Mouse (Mus musculus) cerebral cortex, adult 2 months (tissue): ENCODE data around the gene Ddost.

Experiments
- WGBS: fragments of 180-500 bp; shearing (Covaris S2); methylation state at CpG from one replicate; pipeline ENCODE4 v1.1.7; 2018; 5-methylcytosine and 5-hydroxymethylcytosine counted together

Gene Ddost

DNA sequence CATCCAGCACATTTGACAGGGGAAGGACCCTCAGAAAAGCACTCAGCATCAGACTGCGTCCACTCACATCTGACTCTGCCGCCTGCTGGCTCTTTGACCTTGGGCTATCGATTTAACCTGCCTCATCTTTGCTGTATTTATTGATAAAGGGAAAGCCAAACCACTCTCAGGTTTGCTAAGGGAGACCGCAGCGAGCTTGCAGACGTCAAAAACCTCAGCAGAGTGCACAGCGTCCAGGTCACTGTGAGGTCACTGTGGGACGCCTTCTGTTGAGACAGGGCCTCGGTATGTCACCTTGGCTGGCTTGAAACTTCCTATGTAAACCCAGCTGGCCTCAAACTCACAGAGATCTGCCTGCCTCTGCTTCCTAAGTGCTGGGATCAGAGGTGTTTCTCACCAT lies 32.8 kb downstream of the Ddost start:
- WGBS: 85% methylated on average over 9 of the region's 9 CpGs

DNA sequence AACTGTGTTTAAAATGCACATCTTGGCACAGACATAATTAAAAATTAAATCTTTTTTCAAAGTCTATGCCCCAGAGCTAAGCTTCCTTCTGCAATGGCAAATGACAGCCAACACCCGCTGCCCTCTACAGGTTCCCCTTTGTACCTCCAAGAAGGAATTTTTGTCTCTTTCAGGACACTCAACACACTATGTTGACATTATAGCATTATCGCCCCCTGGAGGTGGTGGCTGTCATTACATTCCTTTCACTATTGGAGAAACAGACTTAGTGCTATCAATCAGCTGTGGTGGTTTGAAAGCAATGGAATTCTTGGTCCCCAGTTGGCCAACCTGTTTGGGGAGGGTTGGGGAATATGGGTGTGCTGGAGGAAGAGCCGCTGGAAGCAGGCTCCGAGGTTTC lies 35.4 kb downstream of the Ddost start:
- 30% methylated on average over 4 of the region's 4 CpGs for WGBS

DNA sequence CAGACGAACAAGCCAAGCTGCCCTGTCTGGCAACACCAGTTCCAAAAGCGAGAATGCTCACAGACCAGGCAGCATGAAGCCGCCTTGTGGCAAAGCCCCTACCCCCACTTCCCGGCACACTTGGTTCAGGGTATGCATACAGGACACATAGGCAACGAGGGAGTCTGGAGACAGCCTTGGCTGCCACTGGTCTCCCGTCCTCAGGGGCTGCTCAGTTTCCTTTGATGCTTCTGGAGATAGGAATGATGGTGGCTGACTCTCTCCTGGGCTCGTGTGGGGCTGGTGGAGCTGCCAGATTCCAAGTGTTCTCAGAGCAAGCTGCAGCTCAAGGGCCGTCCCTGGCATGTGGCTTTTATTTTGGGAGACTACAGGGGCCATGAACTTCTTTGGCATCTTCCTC lies 36.9 kb downstream of the Ddost start:
- 82% methylated on average over 8 of the region's 8 CpGs for WGBS

DNA sequence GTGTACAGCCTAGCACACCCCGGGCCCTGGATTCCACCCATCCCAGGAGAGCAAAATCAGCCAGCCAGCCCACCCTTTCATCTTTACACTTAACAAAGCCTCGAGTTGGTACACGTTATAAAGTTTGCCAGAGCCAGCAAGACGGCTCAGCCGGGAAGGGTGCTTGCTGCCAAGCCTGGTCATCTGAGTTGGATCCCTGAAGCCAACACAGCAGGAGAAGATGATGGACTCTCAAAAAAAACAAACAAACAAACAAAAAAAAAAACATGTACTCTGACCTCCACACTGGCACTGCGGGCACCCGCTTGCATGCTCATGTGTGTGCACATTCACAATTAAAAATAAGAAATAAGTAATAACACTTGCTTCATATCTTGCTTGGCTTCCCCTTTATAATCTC lies 37.5 kb downstream of the Ddost start:
- 60% methylated on average over 7 of the region's 7 CpGs for WGBS

DNA sequence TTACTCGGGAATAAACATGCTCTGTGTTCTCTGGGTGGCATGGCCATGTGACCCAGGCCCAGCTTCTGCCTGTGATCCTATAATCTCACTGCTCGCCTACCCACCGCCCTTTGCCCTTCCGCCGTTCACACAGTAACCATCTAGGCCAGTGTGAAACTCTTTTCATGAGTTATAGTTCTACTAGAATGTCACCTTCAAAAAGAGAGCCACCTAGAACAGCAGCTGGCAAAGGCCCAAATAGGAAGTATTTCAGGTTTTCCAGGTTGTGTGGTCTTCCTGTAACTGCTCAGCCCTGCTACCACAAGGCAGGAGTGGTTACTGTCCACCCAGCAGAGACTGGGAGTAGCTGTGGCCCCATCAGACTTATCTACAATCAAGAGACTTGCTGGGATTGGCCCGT lies 38.2 kb downstream of the Ddost start:
- 94% methylated on average over 6 of the region's 6 CpGs for WGBS

DNA sequence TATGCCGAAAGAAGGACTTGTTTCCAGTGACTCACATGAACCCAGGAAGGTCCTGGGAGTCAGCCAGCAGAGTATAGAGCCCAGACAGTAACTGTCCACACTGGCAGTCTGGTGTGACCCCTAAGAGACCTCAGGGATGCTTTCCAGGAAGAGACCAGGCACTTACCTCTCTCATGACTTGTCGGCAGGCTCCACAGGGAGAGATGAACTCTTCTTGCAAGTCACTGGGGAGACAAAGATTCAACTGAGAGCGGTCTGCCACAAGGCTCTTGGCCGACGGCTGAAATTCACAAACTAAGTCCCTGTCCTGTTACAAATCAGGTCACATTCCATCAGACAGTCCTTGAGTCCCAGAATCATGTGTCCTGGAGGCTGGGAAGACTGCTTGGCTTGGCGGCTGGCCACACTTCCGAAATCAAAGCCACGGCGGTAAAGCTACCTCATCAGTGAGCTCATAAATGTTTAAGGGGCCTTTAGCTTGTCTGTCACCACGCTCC lies 38.9 kb downstream of the Ddost start:
- 63% methylated on average over 10 of the region's 10 CpGs for WGBS

DNA sequence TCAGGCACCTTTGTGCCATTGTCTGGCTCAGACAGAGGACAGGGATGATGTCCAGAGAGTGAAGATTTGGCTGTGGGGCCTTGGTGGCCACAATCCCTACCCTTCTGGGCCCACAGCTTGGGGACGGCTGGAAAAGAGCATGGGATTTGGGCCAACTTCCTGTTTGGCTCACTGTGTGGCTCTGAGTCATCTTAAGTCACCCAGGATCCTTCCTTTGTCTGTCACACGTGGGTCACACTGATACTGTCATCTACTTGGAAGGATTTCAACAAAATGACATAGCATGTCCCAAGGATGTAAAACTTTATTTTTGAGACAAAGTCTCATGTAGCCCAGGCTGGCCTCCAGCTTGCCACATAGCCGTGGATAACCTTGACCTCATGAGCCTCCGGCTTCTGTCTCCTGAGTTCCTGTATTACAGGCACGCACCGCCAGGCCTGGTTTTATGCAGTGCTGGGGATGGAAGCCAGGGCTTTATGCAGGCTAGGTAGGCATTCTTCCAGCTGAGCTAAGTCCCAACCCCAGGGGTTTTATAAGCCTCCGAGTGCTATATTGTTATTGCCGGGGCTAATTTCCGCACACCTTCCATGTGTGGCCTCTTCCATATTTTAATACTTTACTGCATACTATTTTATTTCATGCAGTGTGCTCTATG lies 40.5 kb downstream of the Ddost start:
- WGBS: 70% methylated on average over 9 of the region's 9 CpGs

DNA sequence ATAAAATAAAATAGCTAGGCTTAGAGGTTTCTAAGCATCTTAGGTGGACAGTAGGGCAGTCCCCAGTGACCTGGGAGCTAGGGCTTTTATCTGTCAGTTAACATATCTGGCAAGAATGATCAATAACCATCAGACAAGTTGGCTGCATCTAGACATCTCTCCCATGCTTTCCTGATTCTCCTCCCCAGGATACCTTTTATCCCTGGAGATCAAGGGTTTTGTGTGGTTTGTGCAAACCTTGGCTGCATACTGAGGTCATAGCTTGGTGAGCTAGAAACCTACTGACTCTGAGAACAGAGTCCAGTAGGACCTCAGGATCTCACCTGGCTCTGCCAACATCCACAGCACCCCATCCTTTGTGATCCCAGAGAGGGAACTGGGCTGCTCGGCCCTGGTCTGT lies 42.8 kb downstream of the Ddost start:
- WGBS: 82% methylated on average over 1 of the region's 1 CpGs

DNA sequence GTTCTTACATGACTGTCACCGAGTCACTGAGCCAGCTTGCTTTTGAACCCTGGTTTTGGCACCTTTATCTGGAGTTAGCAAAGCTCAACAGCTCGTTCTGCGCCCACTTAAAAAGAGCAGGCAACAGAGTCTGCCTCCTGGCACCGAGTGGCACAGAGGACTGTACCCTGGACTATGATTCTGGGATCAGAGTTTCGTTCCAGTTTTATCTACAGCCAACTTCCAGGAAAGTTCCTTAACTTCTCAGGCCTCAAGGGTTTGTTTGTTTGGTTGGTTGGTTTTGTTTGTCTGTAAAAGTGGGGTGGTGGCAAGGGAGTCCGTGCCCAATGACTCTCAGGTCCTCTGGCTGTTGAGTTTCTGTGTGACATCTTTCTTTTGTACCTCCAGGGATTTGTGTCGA lies 44.2 kb downstream of the Ddost start:
- WGBS: 67% methylated on average over 7 of the region's 7 CpGs

DNA sequence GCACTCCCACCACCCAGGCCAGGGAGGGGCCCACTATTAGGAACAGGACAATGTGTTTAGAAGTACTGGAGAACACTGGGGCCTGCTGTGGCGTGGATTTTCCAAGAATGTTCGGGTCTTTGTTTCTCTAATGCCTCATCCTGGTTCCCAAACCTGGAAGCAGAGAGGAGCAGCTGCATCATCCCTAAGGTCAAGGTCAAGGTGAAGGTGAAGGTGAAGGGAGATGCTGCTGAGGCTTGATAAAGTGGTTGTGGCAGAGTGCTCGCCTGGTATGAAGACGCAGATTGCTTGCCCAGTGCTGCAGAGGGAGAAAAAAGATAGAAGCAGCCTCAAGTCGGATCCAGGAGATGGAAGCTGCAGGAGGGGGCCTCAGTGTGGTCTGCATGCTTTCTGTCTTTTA lies 47.3 kb downstream of the Ddost start:
- WGBS: 90% methylated on average over 5 of the region's 5 CpGs

DNA sequence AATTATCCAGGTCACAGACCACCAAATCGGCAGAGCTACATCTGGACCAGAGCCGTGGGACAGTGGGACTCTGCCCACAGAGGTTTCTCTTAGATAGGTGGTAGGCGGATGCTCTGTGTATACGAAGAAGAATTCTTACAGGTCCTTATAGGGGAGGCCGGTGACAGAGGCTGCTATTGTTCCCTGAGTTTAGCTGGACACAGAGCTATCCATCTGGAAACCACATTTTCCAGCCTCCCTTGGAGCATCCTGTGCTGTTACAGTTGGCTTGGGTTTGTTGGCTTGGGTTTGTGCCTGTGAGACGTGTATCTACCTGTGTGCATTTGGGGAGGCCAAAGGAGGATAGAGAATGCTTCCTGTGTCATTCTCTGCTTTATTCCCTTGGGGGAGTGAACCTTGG lies 48.2 kb downstream of the Ddost start:
- WGBS: 85% methylated on average over 6 of the region's 6 CpGs

DNA sequence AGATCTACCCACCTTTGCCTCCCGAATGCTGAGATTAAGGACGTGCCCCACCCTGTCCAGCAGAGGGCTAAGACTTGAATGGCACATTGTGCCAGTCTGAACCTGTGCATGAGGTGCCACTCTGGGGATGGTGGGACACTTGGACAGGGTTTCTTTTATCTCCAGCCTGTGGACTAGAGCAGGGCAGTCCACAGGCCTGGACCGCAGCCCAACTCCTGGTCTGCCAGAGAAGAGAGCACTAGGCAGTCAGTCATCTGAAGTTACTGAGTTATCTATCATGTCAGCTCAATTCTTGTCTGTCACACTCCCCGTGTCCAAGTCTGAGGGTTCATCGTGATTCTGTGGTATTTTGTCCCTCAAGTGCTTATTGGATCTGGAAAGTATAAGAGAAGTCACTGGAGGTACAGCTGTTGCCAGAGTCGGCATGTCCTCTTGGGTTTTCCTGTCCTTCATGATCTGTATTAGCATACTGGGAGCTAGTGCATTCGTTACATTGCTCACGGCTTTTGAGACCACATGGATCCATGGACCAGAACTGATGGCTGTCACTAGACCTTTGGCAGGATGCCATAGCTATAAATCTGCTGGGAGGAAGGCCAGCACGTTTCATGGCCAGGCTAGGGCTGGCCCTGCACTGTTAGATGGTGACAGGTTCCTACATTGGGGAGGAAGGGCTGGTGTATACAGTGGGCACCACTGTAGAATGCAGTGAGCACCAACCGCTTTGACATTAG lies 49.1 kb downstream of the Ddost start:
- WGBS: 81% methylated on average over 10 of the region's 10 CpGs

DNA sequence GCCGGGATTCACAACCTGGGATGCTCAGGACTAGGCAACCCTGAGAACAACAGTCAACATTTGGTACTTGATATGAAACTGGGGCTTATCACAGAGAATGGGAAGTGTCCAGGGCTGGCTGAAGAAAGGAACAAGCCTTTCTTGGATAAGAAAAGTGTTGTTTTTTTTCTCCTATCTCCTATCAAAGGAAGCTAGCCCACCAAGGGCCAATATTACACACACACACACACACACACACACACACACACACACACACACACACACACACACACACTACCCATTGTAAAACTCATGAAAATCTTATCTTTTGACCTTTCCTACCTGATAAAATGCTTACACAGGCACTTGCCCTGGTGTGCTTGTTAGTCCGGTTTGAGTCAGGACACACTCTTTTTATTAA lies 51.0 kb downstream of the Ddost start:
- 86% methylated on average over 2 of the region's 2 CpGs for WGBS

DNA sequence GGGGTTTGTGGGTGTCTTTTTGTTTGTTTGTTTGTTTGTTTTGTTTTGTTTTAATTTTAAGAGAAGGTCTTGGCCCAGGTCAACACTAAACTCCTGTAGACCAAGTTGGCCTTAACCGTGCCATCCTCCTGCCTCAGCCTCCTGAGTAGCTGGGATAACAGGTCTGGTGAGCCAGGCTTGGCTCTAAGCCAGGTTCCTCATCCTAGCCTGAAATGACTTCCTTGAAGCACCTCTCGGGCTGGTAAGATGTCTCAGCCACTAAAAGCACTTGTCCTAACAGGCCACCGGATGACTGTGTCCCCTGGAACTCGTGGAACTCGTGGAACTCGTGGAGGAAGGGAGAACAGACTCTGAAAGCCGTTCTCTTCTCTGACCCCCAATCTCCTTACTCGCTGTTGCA lies 51.6 kb downstream of the Ddost start:
- 91% methylated on average over 8 of the region's 8 CpGs for WGBS

DNA sequence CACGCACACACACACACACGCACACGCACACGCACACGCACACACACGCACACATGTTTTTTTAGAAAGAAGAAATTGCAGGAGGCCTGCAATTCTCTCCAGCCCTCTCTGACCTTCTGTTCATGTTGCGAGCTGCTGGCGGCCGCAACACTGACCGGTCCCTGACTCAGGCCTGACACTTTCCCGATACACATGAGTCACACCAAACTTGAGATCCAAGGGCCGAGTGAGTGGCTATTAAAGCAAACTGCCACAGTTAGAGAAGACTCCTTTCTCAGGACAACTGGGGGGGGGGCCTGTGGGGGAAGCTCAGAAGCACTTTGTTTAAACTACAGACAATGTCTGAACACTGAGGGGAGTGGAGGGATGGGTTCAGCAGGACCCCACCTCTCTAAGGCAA lies 52.0 kb downstream of the Ddost start:
- 92% methylated on average over 12 of the region's 12 CpGs for WGBS

DNA sequence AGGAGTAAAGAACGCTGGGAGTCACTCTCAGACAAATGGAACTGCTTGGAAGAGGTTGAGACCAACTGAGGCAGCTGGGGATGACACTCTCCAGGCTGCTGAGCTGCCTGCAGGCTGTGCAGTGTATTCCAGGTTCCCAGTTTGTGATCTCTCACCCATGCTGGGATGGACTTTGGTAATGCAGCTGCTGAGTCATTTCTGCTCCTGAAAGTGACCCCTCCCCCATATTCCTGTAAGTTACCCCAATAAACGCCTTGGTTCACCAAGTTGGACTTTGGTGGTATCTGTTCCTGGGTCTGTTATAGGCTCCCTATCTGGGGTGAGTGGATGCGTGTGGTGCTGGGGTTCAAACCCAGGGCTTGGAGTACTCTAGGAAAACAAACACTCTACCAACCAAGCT lies 53.6 kb downstream of the Ddost start:
- 89% methylated on average over 3 of the region's 3 CpGs for WGBS

DNA sequence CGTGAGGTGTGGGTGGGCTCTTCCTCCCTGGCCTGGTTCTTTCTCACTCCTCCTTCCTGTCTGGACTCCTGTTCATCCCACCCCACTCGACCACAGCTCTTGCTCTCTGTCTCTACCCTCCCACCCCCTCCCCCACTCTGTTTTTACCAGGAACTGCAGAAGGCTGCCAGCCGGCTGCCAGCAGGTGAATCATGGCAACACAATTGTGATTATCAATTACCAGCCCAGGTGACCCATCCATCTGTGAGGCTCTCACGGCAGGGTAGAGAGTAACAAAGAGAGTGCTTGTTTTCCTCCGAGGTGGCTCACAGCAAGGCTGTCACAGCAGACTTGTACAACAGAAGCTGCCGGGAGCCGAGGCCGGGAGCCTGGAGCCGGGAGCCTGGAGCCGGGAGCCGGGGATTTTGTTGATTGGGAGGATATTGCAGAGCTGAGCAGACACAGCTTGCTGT lies 56.9 kb downstream of the Ddost start:
- WGBS: 13% methylated on average over 11 of the region's 11 CpGs
